ENCODE assay signal across 8 mouse cellular contexts in genomic region chr13:74096715-74097363, GRCm38 (mm10). TPM values are rescaled to one million over a fixed set of nuclear protein-coding genes. Genes with fewer than 3 reads are reported as not detected.
A peak's percentile ranks its signal among the peaks of the same experiment; 100 is the strongest.
DNase-seq lines count a peak whose midpoint lies in the region; TF ChIP-seq lines count a peak whose summit lies in the region.

No protein-coding gene starts in this region.

- no peak overlapping the region for H3K27ac ChIP-seq in heart, adult 2 months

- H3K4me3 ChIP-seq in heart, adult 2 months = no peak overlapping the region

- intact Hi-C loops in heart, adult 2 months (cut with DNase I) = loop anchor here (1.0 kb wide), 1 partner anchor 204 kb away; no protein-coding TSS in a partner anchor

- peaks cover 5% of the 10 kb centered on the region; the same call in 1 of the 2 replicates for H3K4me1 ChIP-seq in heart, adult 2 months (ENCODE audit: control insufficient read depth, insufficient read depth, low read length)

- TF ChIP-seq POLR2A in heart, adult 2 months (IDR thresholded peaks at IDR 0.05; ENCODE audit: insufficient read depth, low read depth, low read length) = no peak

- H3K9ac ChIP-seq in heart, adult 2 months (ENCODE audit: low read depth, low read length) = no peak overlapping the region

- TF ChIP-seq EP300 in heart, adult 2 months (IDR thresholded peaks at IDR 0.05; ENCODE audit: insufficient read depth, low read depth, low read length) = peak; percentile 45; the same call in 1 of the 2 replicates

- 42% methylated on average over 2 of the region's 2 CpGs for WGBS in heart, adult 2 months

- peak; percentile 82 for TF ChIP-seq CTCF in heart, adult 2 months (IDR thresholded peaks at IDR 0.05)

- no peaks in the 10 kb centered on the region for H3K36me3 ChIP-seq in heart, adult 2 months (ENCODE audit: control insufficient read depth, insufficient read depth, low read length)

- DNase-seq in 3T3-L1 (ENCODE audit: low read depth, low spot score) = peak; percentile 75
- peak; percentile 85 for DNase-seq in NIH3T3 (ENCODE audit: low read depth)
- peak; percentile 40 to 51 for DNase-seq in cerebellum, postnatal 36 days
- peak; percentile 60 to 71 for DNase-seq in heart, adult 2 months
- DNase-seq in kidney, adult 9 months = peak; percentile 70
- DNase-seq in liver = peak; percentile 68
- DNase-seq in neural tube, embryonic 10.5 days (ENCODE audit: extremely low spot score, low spot score) = peak; percentile 52
- DNase-seq in thymus, postnatal 0 days (ENCODE audit: low spot score) = peak; percentile 46

- no peaks in the 10 kb centered on the region for H3K79me2 ChIP-seq in heart, adult 2 months (replicated peaks; ENCODE audit: control insufficient read depth, insufficient read depth, low read length)

- no peaks in the 10 kb centered on the region for H3K27me3 ChIP-seq in heart, adult 2 months (ENCODE audit: control insufficient read depth, insufficient read depth, low read length)

RNA-seq across cellular contexts. Expression of gene Slc9a3, which starts 24.4 kb away (rescaled TPM):
- under 1 TPM; 0.21 to 0.48 TPM for total RNA-seq in heart, adult 2 months (2021)
- polyA plus RNA-seq in heart, adult 2 months (2012; rRNA removed) = 0.47 and 0.51 TPM in 2 replicates
- polyA plus RNA-seq in thymus, postnatal 0 days (2015; fragmentation: Nextera tagmentation; extraction: Ambion mirVana) = 0.03 and 0.05 TPM in 2 replicates

RNA-seq across cellular contexts. Expression of gene Cep72, which starts 34.7 kb away (rescaled TPM):
- total RNA-seq in heart, adult 2 months (2021) = under 1 TPM; 0.34 TPM
- 0.68 and 1.2 TPM in 2 replicates for polyA plus RNA-seq in heart, adult 2 months (2012; rRNA removed)
- 15.7 and 16.7 TPM in 2 replicates for polyA plus RNA-seq in thymus, postnatal 0 days (2015; fragmentation: Nextera tagmentation; extraction: Ambion mirVana)
